10 mouse cellular contexts compared by ENCODE assay signal in the genomic region with DNA sequence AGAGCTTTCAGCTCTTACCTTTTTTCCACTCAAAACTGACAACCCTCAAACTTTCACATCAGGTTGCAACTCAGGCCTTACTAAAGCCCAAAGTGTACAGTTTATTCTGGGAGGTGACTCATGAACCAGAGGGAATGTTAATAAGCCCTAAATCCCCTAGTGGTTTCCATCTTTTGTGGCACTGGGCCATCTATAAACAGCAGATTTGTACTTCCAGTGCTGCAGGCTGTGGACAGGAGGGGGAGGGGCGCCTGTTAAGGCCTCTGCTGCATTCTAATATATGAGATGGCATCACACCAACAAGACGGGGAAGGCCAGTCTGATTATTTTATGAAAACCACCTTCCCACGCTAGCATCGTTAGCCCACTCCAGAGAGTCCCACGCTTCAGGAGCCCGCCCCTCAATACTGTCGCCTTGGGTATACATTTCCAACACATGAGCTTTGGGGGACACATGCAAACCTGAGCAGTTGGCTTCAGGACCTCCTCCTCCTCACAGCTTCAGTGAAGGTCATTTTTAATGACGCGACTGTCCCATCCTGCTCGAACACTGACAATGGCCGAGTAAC. TPM values are rescaled to one million over a fixed set of nuclear protein-coding genes. Genes with fewer than 3 reads are reported as not detected.
DNase-seq lines count a peak whose midpoint lies in the region; ATAC-seq lines count a peak whose summit lies in the region.
"Had no signal": no experiment of that assay in that cellular context is flagged by ENCODE, and none has a peak within 500 bp of the region (broad histone marks: within the 10 kb centered on the region; RNA-seq: fewer than 3 reads in every experiment).

No protein-coding gene starts in this region.

- H3K36me3 ChIP-seq in forebrain, embryonic 12.5 days (replicated peaks): no peaks in the 10 kb centered on the region
- peaks cover 11% of the 10 kb centered on the region; the same call in 1 of the 2 replicates for H3K36me3 ChIP-seq in forebrain, embryonic 10.5 days (replicated peaks)
- no peaks in the 10 kb centered on the region for H3K36me3 ChIP-seq in neural tube, embryonic 14.5 days (ENCODE audit: control insufficient read depth, insufficient read depth, low read length)
- H3K36me3 ChIP-seq in neural tube, embryonic 15.5 days: no peaks in the 10 kb centered on the region
- no peaks in the 10 kb centered on the region for H3K36me3 ChIP-seq in kidney, embryonic 14.5 days (ENCODE audit: control insufficient read depth, insufficient read depth, low read length)
- no peaks in the 10 kb centered on the region for H3K36me3 ChIP-seq in stomach, embryonic 15.5 days

- peaks cover 33% of the 10 kb centered on the region for H3K4me1 ChIP-seq in forebrain, embryonic 12.5 days
- H3K4me1 ChIP-seq in forebrain, embryonic 10.5 days: peaks cover 38% of the 10 kb centered on the region
- H3K4me1 ChIP-seq in neural tube, embryonic 14.5 days (ENCODE audit: control insufficient read depth, insufficient read depth, low read length): 0 out of 2 replicates have a peak, but pooled peaks cover 3% of the 10 kb centered on the region
- peaks cover 14% of the 10 kb centered on the region for H3K4me1 ChIP-seq in neural tube, embryonic 15.5 days
- H3K4me1 ChIP-seq in kidney, embryonic 14.5 days (ENCODE audit: control insufficient read depth, insufficient read depth, low read length): no peaks in the 10 kb centered on the region
- H3K4me1 ChIP-seq in stomach, embryonic 15.5 days: no peaks in the 10 kb centered on the region

- 66% methylated on average over 11 of the region's 11 CpGs for WGBS in forebrain, embryonic 12.5 days
- 85% methylated on average over 11 of the region's 11 CpGs for WGBS in forebrain, embryonic 10.5 days
- WGBS in neural tube, embryonic 14.5 days: 58% methylated on average over 11 of the region's 11 CpGs
- 55% methylated on average over 11 of the region's 11 CpGs for WGBS in neural tube, embryonic 15.5 days
- 73% methylated on average over 11 of the region's 11 CpGs for WGBS in kidney, embryonic 14.5 days
- whole genome bisulfite sequencing in stomach, embryonic 15.5 days: 64% methylated on average over 11 of the region's 11 CpGs

- ATAC-seq in forebrain, embryonic 12.5 days (ENCODE audit: low FRiP score): peak; percentile 44
- ATAC-seq in neural tube, embryonic 14.5 days (ENCODE audit: low read depth): peak; percentile 39; the same call in 1 of the 2 replicates
- ATAC-seq in neural tube, embryonic 15.5 days (ENCODE audit: low FRiP score): no peak
- peak; percentile 28; the same call in 1 of the 2 replicates for ATAC-seq in kidney, embryonic 14.5 days (ENCODE audit: low FRiP score, low TSS enrichment)
- ATAC-seq in stomach, embryonic 15.5 days (ENCODE audit: insufficient read depth, low FRiP score, low read depth): peak; percentile 50; the same call in 1 of the 2 replicates
- ATAC-seq: activated CD4-positive, CD25-positive, alpha-beta regulatory T cell, adult 4 months had no signal

- H3K27me3 ChIP-seq in forebrain, embryonic 12.5 days: peaks cover 14% of the 10 kb centered on the region; the same call in 1 of the 2 replicates
- peaks cover 23% of the 10 kb centered on the region; the same call in 1 of the 2 replicates for H3K27me3 ChIP-seq in forebrain, embryonic 10.5 days (ENCODE audit: poor library complexity, severe bottlenecking)
- no peaks in the 10 kb centered on the region; the same call in 1 of the 2 replicates for H3K27me3 ChIP-seq in neural tube, embryonic 14.5 days (ENCODE audit: control insufficient read depth, insufficient read depth, low read length)
- H3K27me3 ChIP-seq in neural tube, embryonic 15.5 days (replicated peaks): no peaks in the 10 kb centered on the region
- H3K27me3 ChIP-seq in kidney, embryonic 14.5 days (ENCODE audit: control insufficient read depth, insufficient read depth, low read length): no peaks in the 10 kb centered on the region
- H3K27me3 ChIP-seq in stomach, embryonic 15.5 days (replicated peaks): no peaks in the 10 kb centered on the region

- H3K9ac ChIP-seq in forebrain, embryonic 12.5 days: no peak overlapping the region
- H3K9ac ChIP-seq in neural tube, embryonic 14.5 days (replicated peaks; ENCODE audit: low read depth, low read length): no peak overlapping the region
- no peak overlapping the region for H3K9ac ChIP-seq in neural tube, embryonic 15.5 days (replicated peaks)
- no peak overlapping the region for H3K9ac ChIP-seq in kidney, embryonic 14.5 days (ENCODE audit: low read depth, low read length)
- H3K9ac ChIP-seq in stomach, embryonic 15.5 days: no peak overlapping the region

- H3K4me3 ChIP-seq in forebrain, embryonic 12.5 days (replicated peaks): no peak overlapping the region
- no peak overlapping the region for H3K4me3 ChIP-seq in forebrain, embryonic 10.5 days
- H3K4me3 ChIP-seq in neural tube, embryonic 14.5 days (ENCODE audit: low read depth, low read length): no peak overlapping the region
- H3K4me3 ChIP-seq in neural tube, embryonic 15.5 days (replicated peaks): no peak overlapping the region
- H3K4me3 ChIP-seq in kidney, embryonic 14.5 days (ENCODE audit: low read length): no peak overlapping the region
- no peak overlapping the region for H3K4me3 ChIP-seq in stomach, embryonic 15.5 days (replicated peaks)

- H3K9me3 ChIP-seq in forebrain, embryonic 12.5 days: no peaks in the 10 kb centered on the region
- H3K9me3 ChIP-seq in forebrain, embryonic 10.5 days: no peaks in the 10 kb centered on the region
- H3K9me3 ChIP-seq in neural tube, embryonic 14.5 days (ENCODE audit: control insufficient read depth, low read length): no peaks in the 10 kb centered on the region
- H3K9me3 ChIP-seq in neural tube, embryonic 15.5 days (replicated peaks): no peaks in the 10 kb centered on the region
- no peaks in the 10 kb centered on the region for H3K9me3 ChIP-seq in kidney, embryonic 14.5 days (ENCODE audit: control insufficient read depth, low read length)
- no peaks in the 10 kb centered on the region for H3K9me3 ChIP-seq in stomach, embryonic 15.5 days

- no peak for DNase-seq in forebrain, embryonic 10.5 days (ENCODE audit: extremely low spot score, low spot score)
- no peak for DNase-seq in thymus, postnatal 10 days (ENCODE audit: low spot score in 2 of 2)
- DNase-seq in right cerebral cortex, postnatal 4 days: no peak
- DNase-seq: cerebellum, postnatal 14 days had no signal

- H3K27ac ChIP-seq in forebrain, embryonic 12.5 days: no peak overlapping the region
- no peak overlapping the region for H3K27ac ChIP-seq in forebrain, embryonic 10.5 days
- H3K27ac ChIP-seq in neural tube, embryonic 14.5 days (ENCODE audit: low read depth, low read length): no peak overlapping the region
- no peak overlapping the region for H3K27ac ChIP-seq in neural tube, embryonic 15.5 days (replicated peaks)
- no peak overlapping the region for H3K27ac ChIP-seq in kidney, embryonic 14.5 days (ENCODE audit: low read depth, low read length)
- H3K27ac ChIP-seq in stomach, embryonic 15.5 days: no peak overlapping the region

- no peak overlapping the region for H3K4me2 ChIP-seq in forebrain, embryonic 12.5 days
- no peak overlapping the region for H3K4me2 ChIP-seq in neural tube, embryonic 14.5 days (ENCODE audit: low read depth, low read length)
- no peak overlapping the region for H3K4me2 ChIP-seq in neural tube, embryonic 15.5 days
- H3K4me2 ChIP-seq in kidney, embryonic 14.5 days (replicated peaks; ENCODE audit: low read depth, low read length): no peak overlapping the region
- peak overlapping the region; percentile 5; the same call in 1 of the 2 replicates for H3K4me2 ChIP-seq in stomach, embryonic 15.5 days

RNA-seq across cellular contexts. Expression of a gene that starts 48.3 kb away (rescaled TPM):
- 23.6 and 32.3 TPM in 2 replicates for polyA plus RNA-seq in forebrain, embryonic 12.5 days (2016; fragmentation: Nextera tagmentation; extraction: Ambion mirVana)
- 52.5 and 54.3 TPM in 2 replicates for polyA plus RNA-seq in forebrain, embryonic 10.5 days (2016; fragmentation: Nextera tagmentation; extraction: Ambion mirVana)
- 4.9 and 5.4 TPM in 2 replicates for polyA plus RNA-seq in neural tube, embryonic 14.5 days (2014; fragmentation: Nextera tagmentation; extraction: Ambion mirVana)
- 3.7 and 11.5 TPM in 2 replicates for polyA plus RNA-seq in neural tube, embryonic 15.5 days (2015; fragmentation: Nextera tagmentation; extraction: Ambion mirVana)
- polyA plus RNA-seq in kidney, embryonic 14.5 days (2014; fragmentation: Nextera tagmentation; extraction: Ambion mirVana): 32.6 and 43.6 TPM in 2 replicates
- polyA plus RNA-seq in stomach, embryonic 15.5 days (2015; fragmentation: Nextera tagmentation; extraction: Ambion mirVana): 35.8 and 38.8 TPM in 2 replicates
